Mouse (Mus musculus): ENCODE results near the gene Asic2. TPM values are rescaled to one million over a fixed set of nuclear protein-coding genes. Genes with fewer than 3 reads are reported as not detected.

Asic2 gene
- total and polyA plus RNA-seq, 3 experiments: not detected

- TF ChIP-seq RCOR1 (IDR thresholded peaks at IDR 0.05; ENCODE audit: low read depth, low read length): peak; percentile 66
- TF ChIP-seq KAT2A (conservative IDR thresholded peaks at IDR 0.05; ENCODE audit: low read depth, low read length): no peak
Measured at GRCm38 (mm10) chr11:80854908-80855307, 1113.3 kb downstream of the Asic2 start (continued).

GRCm38 (mm10) chr11:80854430-80854829 is 1113.8 kb downstream of the Asic2 start:
- TF ChIP-seq TBP (IDR thresholded peaks at IDR 0.05; ENCODE audit: low read depth, low read length) (0 out of 2 replicates have a peak, but pooled peaks have one; percentile 8), MAFK (IDR thresholded peaks at IDR 0.05; ENCODE audit: borderline replicate concordance, low read depth, low read length) (no peak), HCFC1 (IDR thresholded peaks at IDR 0.05; ENCODE audit: low read depth, low read length) (no peak), CTCF (IDR thresholded peaks at IDR 0.05 in 2 of 3, conservative IDR thresholded peaks at IDR 0.05 in 1 of 3; ENCODE audit: control insufficient read depth in 1 of 3, insufficient read depth in 1 of 3, low read depth in 2 of 3, low read length in 3 of 3, poor library complexity in 1 of 3, severe bottlenecking in 1 of 3) (no peak), MYB (IDR thresholded peaks at IDR 0.05; ENCODE audit: low read depth, low read length) (no peak), ZNF384 (IDR thresholded peaks at IDR 0.05; ENCODE audit: low read depth, low read length) (no peak), RCOR1 (IDR thresholded peaks at IDR 0.05; ENCODE audit: low read depth, low read length) (no peak), MAX (IDR thresholded peaks at IDR 0.05; ENCODE audit: low read length) (peak; percentile 42; the same call in 1 of the 2 replicates), NRF1 (IDR thresholded peaks at IDR 0.05; ENCODE audit: insufficient read depth, low read depth, low read length, poor library complexity, severe bottlenecking) (no peak), JUND (IDR thresholded peaks at IDR 0.05; ENCODE audit: low read depth, low read length) (no peak), MYC (IDR thresholded peaks at IDR 0.05; ENCODE audit: low read depth, low read length) (no peak), EP300 (IDR thresholded peaks at IDR 0.05; ENCODE audit: low read depth in 1 of 2, low read length in 2 of 2) (0 out of 4 replicates have a peak, but pooled peaks of 1 of the 2 experiments have one; percentile 20), USF1 (IDR thresholded peaks at IDR 0.05; ENCODE audit: low read depth, low read length) (no peak), GATA1 (IDR thresholded peaks at IDR 0.05; ENCODE audit: low read depth, low read length) (no peak), MXI1 (IDR thresholded peaks at IDR 0.05; ENCODE audit: low read depth, low read length) (peak; percentile 62), MEF2A (IDR thresholded peaks at IDR 0.05; ENCODE audit: extremely low read depth, insufficient replicate concordance, low read depth, low read length, poor library complexity, severe bottlenecking) (no peak), ZMIZ1 (IDR thresholded peaks at IDR 0.05; ENCODE audit: low read depth, low read length) (no peak), TCF12 (IDR thresholded peaks at IDR 0.05; ENCODE audit: low read depth, low read length) (no peak)
- Histone ChIP-seq H3K9me3 (replicated peaks; ENCODE audit: insufficient read depth, low read length) (no peaks in the 10 kb centered on the region), H3K9ac (ENCODE audit: control insufficient read depth, low read depth, low read length, poor library complexity, severe bottlenecking) (peak overlapping the region; percentile 20), H3K36me3 (ENCODE audit: control insufficient read depth in 1 of 2, insufficient read depth in 2 of 2, low read length in 2 of 2) (peaks cover 0 to 9% of the 10 kb centered on the region in 2 experiments; a peak in 2 of 4 replicates), H3K4me3 (ENCODE audit: control insufficient read depth in 1 of 2, insufficient read depth in 1 of 2, low read depth in 2 of 2, low read length in 2 of 2) (peak overlapping the region; percentile 42 to 61), H3K79me2 (ENCODE audit: control insufficient read depth, insufficient read depth, low read length, poor library complexity) (no peaks in the 10 kb centered on the region), H3K27ac (ENCODE audit: control insufficient read depth, low read depth, low read length) (0 out of 2 replicates have a peak overlapping the region, but pooled peaks have one; percentile 3), H3K27me3 (ENCODE audit: control insufficient read depth in 1 of 2, insufficient read depth in 2 of 2, low read length in 2 of 2) (peaks cover 0 to 3% of the 10 kb centered on the region in 2 experiments; a peak in 1 of 4 replicates), H3K4me1 (ENCODE audit: control insufficient read depth in 1 of 2, insufficient read depth in 2 of 2, low read length in 2 of 2) (peaks cover 6 to 13% of the 10 kb centered on the region in 2 experiments)
- peak; percentile 70 for DNase-seq (ENCODE audit: low read depth, low spot score)
